Mouse (Mus musculus) E14TG2a.4 (cell line): ENCODE data around the gene Phox2a.

Source experiments
- CTCF ChIP-seq: conservative IDR thresholded peaks from 2 replicates; pipeline ENCODE4 v1.5.1; 2014; ENCODE audit warnings: low read length
- NANOG ChIP-seq: IDR thresholded peaks from 2 replicates; pipeline ENCODE4 v1.6.1; 2014; ENCODE audit warnings: borderline replicate concordance, low read length, mixed read lengths

DNA sequence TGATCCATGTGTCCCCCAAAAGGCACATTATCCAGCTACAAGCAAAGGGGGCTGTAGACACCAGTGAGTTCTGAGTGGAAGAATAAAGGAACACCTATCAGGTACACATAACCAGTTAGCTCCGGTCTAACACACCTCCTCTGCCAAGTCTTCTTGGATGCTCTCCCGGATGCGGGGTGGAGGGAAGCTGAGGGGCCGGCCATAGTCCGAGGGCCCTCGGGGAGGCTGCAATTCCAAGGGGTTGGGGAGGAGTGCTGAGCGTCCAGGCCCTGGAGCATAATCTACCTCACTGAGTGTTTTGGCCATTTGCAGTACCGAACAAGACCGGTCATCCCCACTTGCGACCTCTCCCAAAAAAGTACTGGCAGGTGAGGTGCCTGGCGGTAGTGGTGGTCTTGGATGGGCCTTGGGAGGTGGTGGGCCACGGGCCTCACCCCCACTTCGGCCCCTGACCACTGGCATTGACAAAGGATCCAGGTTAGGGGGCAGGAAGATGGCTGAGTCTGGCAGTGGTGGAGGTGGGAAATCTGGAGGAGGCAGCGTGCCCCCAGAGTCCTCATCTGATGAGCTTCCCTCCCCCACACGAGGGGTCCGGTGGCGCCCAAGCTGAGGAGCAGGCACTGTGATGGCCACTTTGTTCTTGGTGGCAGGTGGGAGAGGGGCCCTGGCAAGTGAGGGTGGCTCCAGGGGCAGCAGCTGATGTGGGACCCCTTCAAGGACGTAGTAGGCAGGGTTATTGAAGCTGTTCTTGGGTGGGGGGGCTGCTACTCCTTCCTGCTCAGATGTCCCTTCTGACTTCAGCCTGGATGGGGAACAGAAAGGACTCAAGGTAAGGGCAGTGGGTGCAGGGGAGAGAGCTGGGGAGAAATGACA, 5.9 kb downstream of the Phox2a start:
- TF ChIP-seq CTCF (no peak), NANOG (no peak)
